In the genomic region with DNA sequence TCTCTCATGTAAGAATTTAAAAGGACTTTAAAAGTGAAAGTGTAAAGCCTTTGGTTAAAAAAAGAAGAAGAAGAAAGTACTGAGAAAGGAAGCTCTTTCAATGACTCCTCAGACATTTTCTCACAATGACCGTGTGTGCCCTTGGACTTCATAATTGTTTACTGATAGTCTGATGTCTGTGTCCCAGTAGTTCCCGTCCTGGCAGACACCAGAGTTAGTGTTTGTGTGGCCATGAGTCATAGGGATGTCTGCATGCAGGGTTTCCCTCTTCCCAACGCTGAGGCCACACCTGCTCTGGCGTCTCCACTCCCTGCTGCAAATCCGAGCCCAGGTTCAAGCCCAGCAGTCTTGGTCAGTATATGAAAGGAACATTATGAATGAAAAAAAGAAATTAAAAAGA, we compare ENCODE assay signal across 10 mouse cellular contexts. TPM values are rescaled to one million over a fixed set of nuclear protein-coding genes. Genes with fewer than 3 reads are reported as not detected.
DNase-seq lines count a peak whose midpoint lies in the region; ATAC-seq and TF ChIP-seq lines count a peak whose summit lies in the region.
"Had no signal": no experiment of that assay in that cellular context is flagged by ENCODE, and none has a peak within 500 bp of the region (broad histone marks: within the 10 kb centered on the region; RNA-seq: fewer than 3 reads in every experiment).

No protein-coding gene starts in this region.

- no peak for TF ChIP-seq CTCF in lung, postnatal 0 days (IDR thresholded peaks at IDR 0.05)
- TF ChIP-seq CTCF in thymus, adult 2 months (IDR thresholded peaks at IDR 0.05; ENCODE audit: borderline replicate concordance, control insufficient read depth, extremely low read depth, insufficient read depth, low read length, poor library complexity), result no peak

- H3K9me3 ChIP-seq in lung, postnatal 0 days (ENCODE audit: low read length), result no peaks in the 10 kb centered on the region

- no peak overlapping the region for H3K27ac ChIP-seq in lung, postnatal 0 days (ENCODE audit: low read length)
- no peak overlapping the region for H3K27ac ChIP-seq in thymus, adult 2 months (ENCODE audit: control insufficient read depth, insufficient read depth, low read length)

- peak; percentile 44 for ATAC-seq in granulocyte monocyte progenitor cell, adult 5-6 weeks (replicated peaks; ENCODE audit: poor library complexity, severe bottlenecking)
- peak; percentile 91 for ATAC-seq in lung, postnatal 0 days

- no peaks in the 10 kb centered on the region for H3K27me3 ChIP-seq in lung, postnatal 0 days (replicated peaks; ENCODE audit: insufficient read depth, low read length)
- H3K27me3 ChIP-seq in thymus, adult 2 months (ENCODE audit: control insufficient read depth, insufficient read depth, low read length), result no peaks in the 10 kb centered on the region

- peak; percentile 40; the same call in 1 of the 2 replicates for TF ChIP-seq EP300 in lung, postnatal 0 days (IDR thresholded peaks at IDR 0.05)

- peak; percentile 30 for DNase-seq in gastrocnemius, adult 18-20 months (ENCODE audit: low spot score)
- DNase-seq in gastrocnemius, adult 8-10 months (ENCODE audit: low spot score in 2 of 2), result no peak
- peak; percentile 14 for DNase-seq in 3134 (ENCODE audit: extremely low read depth, insufficient read length, low spot score)
- DNase-seq in lung, postnatal 0 days (ENCODE audit: low spot score), result peak; percentile 71
- DNase-seq in thymus, adult 2 months, result no peak
- no peak for DNase-seq in spleen, adult 12 weeks (ENCODE audit: low spot score)
- DNase-seq in frontal cortex, postnatal 25 days (ENCODE audit: low spot score in 2 of 2), result no peak
- DNase-seq: midbrain, embryonic 14.5 days had no signal

- no peak overlapping the region for H3K4me3 ChIP-seq in lung, postnatal 0 days (ENCODE audit: low read depth, low read length)
- H3K4me3 ChIP-seq in thymus, adult 2 months (ENCODE audit: control insufficient read depth, insufficient read depth, low read length), result no peak overlapping the region

- H3K36me3 ChIP-seq in lung, postnatal 0 days (ENCODE audit: insufficient read depth, low read length), result no peaks in the 10 kb centered on the region
- no peaks in the 10 kb centered on the region for H3K36me3 ChIP-seq in thymus, adult 2 months (ENCODE audit: control insufficient read depth, insufficient read depth, low read length)

- no peak overlapping the region for H3K4me2 ChIP-seq in lung, postnatal 0 days (replicated peaks; ENCODE audit: low read depth, low read length)

- H3K4me1 ChIP-seq in lung, postnatal 0 days (ENCODE audit: insufficient read depth, low read depth, low read length), result no peaks in the 10 kb centered on the region
- no peaks in the 10 kb centered on the region; the same call in 1 of the 2 replicates for H3K4me1 ChIP-seq in thymus, adult 2 months (replicated peaks; ENCODE audit: control insufficient read depth, insufficient read depth, low read length)

- TF ChIP-seq POLR2A in thymus, adult 2 months (IDR thresholded peaks at IDR 0.05; ENCODE audit: control insufficient read depth, extremely low read depth, insufficient read depth, low read length, poor library complexity), result no peak

- H3K9ac ChIP-seq in lung, postnatal 0 days (replicated peaks; ENCODE audit: low read depth), result no peak overlapping the region

- 16% methylated on average over 5 of the region's 5 CpGs for WGBS in lung, postnatal 0 days
- WGBS in thymus, adult 2 months, result 45% methylated on average over 5 of the region's 5 CpGs

RNA-seq across cellular contexts. Expression of a gene that starts 29.0 kb away (rescaled TPM):
- 10 to 100 TPM; 26.9 to 36.5 TPM for total RNA-seq in gastrocnemius, adult 18-20 months (2021)
- total RNA-seq in gastrocnemius, adult 8-10 months (2022), result 10 to 100 TPM; 30.7 to 34.4 (median 31.1) TPM
- total RNA-seq in granulocyte monocyte progenitor cell, adult 5-6 weeks (2014; fragmentation: Nextera tagmentation), result 123 and 142 TPM in 2 replicates
- 119 and 134 TPM in 2 replicates for total RNA-seq in granulocyte monocyte progenitor cell, adult 5-6 weeks (2017)
- polyA plus RNA-seq in lung, postnatal 0 days (2015; fragmentation: Nextera tagmentation; extraction: Ambion mirVana), result 20.3 and 22.6 TPM in 2 replicates
- polyA plus RNA-seq in thymus, adult 2 months (2012; rRNA removed), result 35.9 and 40.7 TPM in 2 replicates

RNA-seq across cellular contexts. Expression of a gene that starts 29.1 kb away (rescaled TPM):
- not detected for total RNA-seq in gastrocnemius, adult 18-20 months (2021)
- total RNA-seq in gastrocnemius, adult 8-10 months (2022), result not detected
- total RNA-seq in granulocyte monocyte progenitor cell, adult 5-6 weeks (2014; fragmentation: Nextera tagmentation), result not detected in 2 replicates
- total RNA-seq in granulocyte monocyte progenitor cell, adult 5-6 weeks (2017), result not detected in 2 replicates
- polyA plus RNA-seq in lung, postnatal 0 days (2015; fragmentation: Nextera tagmentation; extraction: Ambion mirVana), result not detected in 2 replicates
- polyA plus RNA-seq in thymus, adult 2 months (2012; rRNA removed), result 0.39 TPM in 1 of 2 replicates, not detected in the other
- total RNA-seq: gastrocnemius, postnatal 36 days had no signal
- polyA plus RNA-seq: midbrain, embryonic 14.5 days had no signal

Comparison
In these comparisons a context has a peak if more than half of its experiments do, and no peak if none do; other contexts are left out.
1. DNase-seq: peak in gastrocnemius, adult 18-20 months (single experiment), 3134 (single experiment) and lung, postnatal 0 days (single experiment); none in gastrocnemius, adult 8-10 months (0 of 2), thymus, adult 2 months (single experiment), spleen, adult 12 weeks (single experiment) and frontal cortex, postnatal 25 days (0 of 2).